Mouse (Mus musculus) limb, embryonic 13.5 days (tissue): Measurements from ENCODE around the gene Fam120a. TPM values are rescaled to one million over a fixed set of nuclear protein-coding genes. Genes with fewer than 3 reads are reported as not detected.

Experiments
- ATAC-seq: fragments of 200-750 bp; cut with Nextera tagmentation; 2 replicates; pipeline ENCODE4 v1.8.0; 2017; ENCODE audit warnings: low read depth, moderate number of reproducible peaks, moderate TSS enrichment; ENCODE audit not compliant: low FRiP score
- H3K27ac ChIP-seq: fragments of 300-500 bp; sonication (generic); 2 replicates; pipeline ENCODE4 v1.5.1; 2015; ENCODE audit warnings: inconsistent platforms, mild to moderate bottlenecking, moderate library complexity
- H3K27me3 ChIP-seq: fragments of 300-500 bp; sonication (generic); 2 replicates; pipeline ENCODE4 v1.6.1; 2015; ENCODE audit warnings: mild to moderate bottlenecking, inconsistent platforms
- H3K36me3 ChIP-seq: fragments of 300-500 bp; sonication (generic); 2 replicates; pipeline ENCODE4 v1.6.1; 2015; ENCODE audit warnings: inconsistent platforms, mild to moderate bottlenecking, moderate library complexity
- H3K4me1 ChIP-seq: fragments of 300-500 bp; sonication (generic); 2 replicates; pipeline ENCODE4 v1.6.1; 2015; ENCODE audit warnings: inconsistent platforms
- H3K4me2 ChIP-seq: fragments of 300-500 bp; sonication (generic); replicated peaks from 2 replicates; pipeline ENCODE4 v1.6.1; 2015; ENCODE audit warnings: inconsistent platforms, mild to moderate bottlenecking, moderate library complexity
- H3K4me3 ChIP-seq: fragments of 300-500 bp; sonication (generic); 2 replicates; pipeline ENCODE4 v1.5.1; 2015; ENCODE audit warnings: moderate library complexity, mild to moderate bottlenecking, inconsistent platforms
- H3K9ac ChIP-seq: fragments of 300-500 bp; sonication (generic); 2 replicates; pipeline ENCODE4 v1.6.1; 2015; ENCODE audit warnings: mild to moderate bottlenecking, inconsistent platforms
- H3K9me3 ChIP-seq: fragments of 300-500 bp; sonication (generic); 2 replicates; pipeline ENCODE4 v1.6.1; 2016; ENCODE audit warnings: inconsistent platforms
- WGBS: fragments of 180-500 bp; shearing (Covaris S2); methylation state at CpG from one replicate; pipeline ENCODE4 v1.1.7; 2015; 5-methylcytosine and 5-hydroxymethylcytosine counted together
- polyA plus RNA-seq: library from polyadenylated mRNA; unstranded; fragments of >200 nt; fragmentation: Nextera tagmentation; extraction: Ambion mirVana; gene quantifications from 2 replicates; pipeline ENCODE4 v1.2.1, GENCODE M21; 2015

Gene Fam120a
- polyA plus RNA-seq, 1 experiment from 2014 or later, result 22.0 TPM

GRCm38 (mm10) chr13:48845308-48845707 is 122.5 kb downstream of the Fam120a start:
- WGBS, result 59% methylated on average over 4 of the region's 4 CpGs

GRCm38 (mm10) chr13:48843530-48843929 is 124.3 kb downstream of the Fam120a start:
- 71% methylated on average over 1 of the region's 1 CpGs for WGBS
- Histone ChIP-seq H3K4me1 (peaks cover 4% of the 10 kb centered on the region), H3K9me3 (no peaks in the 10 kb centered on the region), H3K9ac (no peak overlapping the region), H3K4me2 (no peak overlapping the region), H3K36me3 (0 out of 2 replicates have a peak, but pooled peaks cover 9% of the 10 kb centered on the region), H3K4me3 (no peak overlapping the region), H3K27me3 (no peaks in the 10 kb centered on the region), H3K27ac (no peak overlapping the region)
- no peak for ATAC-seq

More at GRCm38 (mm10) chr13:48845308-48845707, 122.5 kb downstream of the Fam120a start:
- no peak for ATAC-seq
- Histone ChIP-seq H3K36me3 (0 out of 2 replicates have a peak, but pooled peaks cover 9% of the 10 kb centered on the region), H3K4me2 (no peak overlapping the region), H3K4me1 (peaks cover 19% of the 10 kb centered on the region), H3K27me3 (no peaks in the 10 kb centered on the region), H3K9me3 (no peaks in the 10 kb centered on the region), H3K9ac (no peak overlapping the region), H3K27ac (no peak overlapping the region), H3K4me3 (no peak overlapping the region)

DNA sequence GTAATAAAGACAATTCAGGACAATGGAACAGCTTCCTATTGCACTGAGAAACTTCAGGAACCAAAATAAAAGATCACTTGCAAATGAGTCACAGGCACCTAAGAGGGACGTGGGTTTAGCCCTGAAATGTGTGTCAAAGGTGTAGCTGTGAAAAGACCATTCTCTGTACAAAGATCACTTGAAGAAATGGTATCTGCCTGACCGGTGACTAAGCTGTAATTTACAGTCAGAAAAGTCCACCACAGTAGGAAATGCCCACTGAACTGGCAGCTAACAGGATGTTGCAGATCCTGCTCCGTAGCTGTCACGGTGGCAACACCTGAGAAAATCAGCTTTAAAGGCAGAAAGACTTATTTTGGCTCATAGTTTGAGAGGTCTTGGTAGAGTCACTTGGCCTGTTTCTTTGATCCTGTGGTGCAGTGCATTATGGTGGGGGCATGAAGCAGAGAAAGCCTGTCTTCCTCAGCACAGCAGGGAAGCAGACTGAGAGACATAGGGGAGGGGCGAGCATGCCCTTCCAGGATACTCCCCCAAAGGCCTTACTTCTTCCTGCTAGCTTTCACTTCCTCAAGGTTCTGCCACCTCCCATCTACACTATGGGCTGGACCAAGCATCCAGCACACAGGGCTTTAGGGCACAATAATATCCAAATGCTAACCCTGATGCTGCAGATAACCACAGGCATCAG is 125.8 kb downstream of the Fam120a start:
- no peak overlapping the region for H3K4me3 ChIP-seq
- no peak overlapping the region for H3K9ac ChIP-seq
- no peak overlapping the region for H3K4me2 ChIP-seq
- no peaks in the 10 kb centered on the region for H3K4me1 ChIP-seq
- H3K36me3 ChIP-seq, result 0 out of 2 replicates have a peak, but pooled peaks cover 5% of the 10 kb centered on the region
- WGBS, result 81% methylated on average over 5 of the region's 5 CpGs
- H3K27me3 ChIP-seq, result no peaks in the 10 kb centered on the region
- no peaks in the 10 kb centered on the region for H3K9me3 ChIP-seq
- no peak for ATAC-seq
- no peak overlapping the region for H3K27ac ChIP-seq

- no peak overlapping the region for H3K4me3 ChIP-seq
- 83% methylated on average over 2 of the region's 2 CpGs for WGBS
Measured at GRCm38 (mm10) chr13:48838284-48838683, 129.5 kb downstream of the Fam120a start.

DNA sequence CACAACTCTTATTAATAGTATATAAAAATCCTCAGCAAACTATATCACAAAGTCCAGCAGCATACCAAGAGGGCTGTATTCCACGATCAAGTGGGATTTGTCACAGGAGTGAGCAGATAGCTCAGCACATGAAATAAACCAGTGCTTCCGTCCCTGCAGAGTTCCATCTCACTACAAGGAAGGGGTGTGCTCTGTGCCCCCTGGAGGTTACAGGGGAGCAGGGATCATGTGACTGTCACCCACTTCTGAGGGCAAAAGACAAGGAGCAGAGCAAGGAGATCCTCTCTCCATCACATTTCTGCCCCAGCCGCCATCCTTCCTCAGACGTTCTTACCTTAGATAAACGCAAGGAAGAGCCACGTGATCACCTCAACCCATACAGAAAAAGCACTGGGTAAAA is 130.3 kb downstream of the Fam120a start:
- no peak for ATAC-seq
- H3K27ac ChIP-seq, result no peak overlapping the region
- 84% methylated on average over 6 of the region's 6 CpGs for WGBS

More at GRCm38 (mm10) chr13:48838284-48838683, 129.5 kb downstream of the Fam120a start:
- no peaks in the 10 kb centered on the region; the same call in 1 of the 2 replicates for H3K4me1 ChIP-seq
- H3K36me3 ChIP-seq, result peaks cover 23% of the 10 kb centered on the region; the same call in 1 of the 2 replicates
- H3K4me2 ChIP-seq, result no peak overlapping the region
- H3K27me3 ChIP-seq, result no peaks in the 10 kb centered on the region
- no peak for ATAC-seq
- H3K9ac ChIP-seq, result no peak overlapping the region
- H3K27ac ChIP-seq, result no peak overlapping the region
- H3K9me3 ChIP-seq, result no peaks in the 10 kb centered on the region

GRCm38 (mm10) chr13:48830528-48831250 is 137.1 kb downstream of the Fam120a start:
- Histone ChIP-seq H3K27me3 (no peaks in the 10 kb centered on the region), H3K9ac (no peak overlapping the region), H3K4me2 (no peak overlapping the region), H3K4me3 (no peak overlapping the region), H3K9me3 (no peaks in the 10 kb centered on the region), H3K4me1 (no peaks in the 10 kb centered on the region), H3K27ac (no peak overlapping the region), H3K36me3 (peaks cover 90% of the 10 kb centered on the region)
- no peak for ATAC-seq
- 78% methylated on average over 14 of the region's 14 CpGs for WGBS

More for the DNA sequence above, 130.3 kb downstream of the Fam120a start:
- H3K9me3 ChIP-seq, result no peaks in the 10 kb centered on the region
- H3K9ac ChIP-seq, result no peak overlapping the region
- H3K4me1 ChIP-seq, result no peaks in the 10 kb centered on the region; the same call in 1 of the 2 replicates
- H3K27me3 ChIP-seq, result no peaks in the 10 kb centered on the region
- H3K36me3 ChIP-seq, result peaks cover 30% of the 10 kb centered on the region
- H3K4me3 ChIP-seq, result no peak overlapping the region
- no peak overlapping the region for H3K4me2 ChIP-seq

- no peak for ATAC-seq
- no peaks in the 10 kb centered on the region for H3K4me1 ChIP-seq
- no peak overlapping the region for H3K27ac ChIP-seq
- WGBS, result 86% methylated on average over 4 of the region's 4 CpGs
- no peak overlapping the region for H3K4me3 ChIP-seq
- no peaks in the 10 kb centered on the region for H3K27me3 ChIP-seq
- H3K4me2 ChIP-seq, result no peak overlapping the region
- no peaks in the 10 kb centered on the region for H3K9me3 ChIP-seq
- no peak overlapping the region for H3K9ac ChIP-seq
- H3K36me3 ChIP-seq, result peaks cover 96% of the 10 kb centered on the region
Measured at GRCm38 (mm10) chr13:48829780-48830179, 138.0 kb downstream of the Fam120a start.

Other genes starting within 250 kb of the Fam120a start
- gene Phf2, start 96.9 kb downstream of the Fam120a start, polyA plus RNA-seq, result 10.7 and 10.9 TPM in 2 replicates
- gene Wnk2, start 180.0 kb upstream of the Fam120a start, polyA plus RNA-seq, result 2.0 and 2.1 TPM in 2 replicates
- gene Ninj1, start 219.5 kb upstream of the Fam120a start, polyA plus RNA-seq, result 47.1 and 50.5 TPM in 2 replicates
- gene Card19, start 248.0 kb upstream of the Fam120a start, polyA plus RNA-seq, result 58.0 and 64.7 TPM in 2 replicates